Mouse (Mus musculus) lung, embryonic 14.5 days (tissue): ENCODE data around the gene Negr1. TPM values are rescaled to one million over a fixed set of nuclear protein-coding genes. Genes with fewer than 3 reads are reported as not detected.
"Not testable (repeated sequence)": the region's sequence is repeated elsewhere in the genome, so short reads cannot be mapped to it uniquely, and the experiment has no call there.

Experiments used
- ATAC-seq: fragments of 200-750 bp; cut with Nextera tagmentation; 2 replicates; pipeline ENCODE4 v1.8.0; 2017; ENCODE audit warnings: mild to moderate bottlenecking, moderate TSS enrichment, moderate library complexity; ENCODE audit not compliant: insufficient read depth
- DNase-seq: peaks from one replicate; pipeline ENCODE4 v3.0.0-alpha.2; 2015
- H3K27ac ChIP-seq: fragments of 300-500 bp; sonication (generic); 2 replicates; pipeline ENCODE4 v1.5.1; 2014; ENCODE audit warnings: low read depth, mild to moderate bottlenecking, moderate library complexity
- H3K27me3 ChIP-seq: fragments of 300-500 bp; sonication (generic); 2 replicates; pipeline ENCODE4 v1.6.1; 2014; ENCODE audit warnings: low read length, control low read depth; ENCODE audit not compliant: insufficient read depth
- H3K36me3 ChIP-seq: fragments of 300-500 bp; sonication (generic); 2 replicates; pipeline ENCODE4 v1.6.1; 2014; ENCODE audit warnings: control low read depth; ENCODE audit not compliant: insufficient read depth
- H3K4me1 ChIP-seq: fragments of 300-500 bp; sonication (generic); 2 replicates; pipeline ENCODE4 v1.6.1; 2014; ENCODE audit warnings: antibody characterized with exemption, control low read depth; ENCODE audit not compliant: insufficient read depth
- H3K4me2 ChIP-seq: fragments of 300-500 bp; sonication (generic); 2 replicates; pipeline ENCODE4 v1.6.1; 2014; ENCODE audit warnings: mild to moderate bottlenecking
- H3K4me3 ChIP-seq: fragments of 300-500 bp; sonication (generic); 2 replicates; pipeline ENCODE4 v1.5.1; 2014; ENCODE audit warnings: low read depth, low read length
- H3K9ac ChIP-seq: fragments of 300-500 bp; sonication (generic); 2 replicates; pipeline ENCODE4 v1.6.1; 2014
- H3K9me3 ChIP-seq: fragments of 300-500 bp; sonication (generic); 2 replicates; pipeline ENCODE4 v1.6.1; 2016; ENCODE audit warnings: low read depth, low read length, control low read depth
- CTCF ChIP-seq: IDR thresholded peaks from 2 replicates; pipeline ENCODE4 v1.5.1; 2016; ENCODE audit warnings: antibody characterized with exemption, low read depth
- WGBS: fragments of 180-500 bp; shearing (Covaris S2); extraction: QIAGEN DNeasy Blood & Tissue Kit; methylation state at CpG from one replicate; pipeline ENCODE4 v1.1.7; 2014; 5-methylcytosine and 5-hydroxymethylcytosine counted together
- polyA plus RNA-seq: library from polyadenylated mRNA; unstranded; fragments of >200 nt; fragmentation: Nextera tagmentation; extraction: Ambion mirVana; gene quantifications from 2 replicates; pipeline ENCODE4 v1.2.1, GENCODE M21; 2014

Negr1 gene
- polyA plus RNA-seq, 1 experiment from 2014 or later, result 7.8 TPM

- Histone ChIP-seq H3K36me3 (no peaks in the 10 kb centered on the region), H3K9me3 (no peaks in the 10 kb centered on the region), H3K4me1 (no peaks in the 10 kb centered on the region), H3K9ac (no peak overlapping the region), H3K27me3 (no peaks in the 10 kb centered on the region), H3K27ac (no peak overlapping the region), H3K4me3 (no peak overlapping the region), H3K4me2 (no peak overlapping the region)
- ATAC-seq (no peak), DNase-seq (no peak)
- 70% methylated on average over 6 of the region's 6 CpGs for WGBS
- TF ChIP-seq CTCF, result no peak
Measured at GRCm38 (mm10) chr3:157036016-157036415, 474.4 kb downstream of the Negr1 start.

- Histone ChIP-seq H3K9ac (no peak overlapping the region), H3K4me2 (no peak overlapping the region), H3K27me3 (no peaks in the 10 kb centered on the region), H3K36me3 (no peaks in the 10 kb centered on the region), H3K27ac (no peak overlapping the region), H3K4me3 (no peak overlapping the region), H3K4me1 (no peaks in the 10 kb centered on the region), H3K9me3 (no peaks in the 10 kb centered on the region)
- DNase-seq (no peak), ATAC-seq (no peak)
- WGBS, result 56% methylated on average over 1 of the region's 1 CpGs
- no peak for TF ChIP-seq CTCF
Measured at GRCm38 (mm10) chr3:157036568-157036967, 475.0 kb downstream of the Negr1 start.

- DNase-seq (no peak), ATAC-seq (no peak)
- Histone ChIP-seq H3K4me3 (no peak overlapping the region), H3K9me3 (no peaks in the 10 kb centered on the region), H3K4me1 (no peaks in the 10 kb centered on the region), H3K9ac (no peak overlapping the region), H3K4me2 (no peak overlapping the region), H3K36me3 (no peaks in the 10 kb centered on the region), H3K27me3 (no peaks in the 10 kb centered on the region), H3K27ac (no peak overlapping the region)
- no peak for TF ChIP-seq CTCF
- WGBS, result 57% methylated on average over 5 of the region's 5 CpGs
Measured at GRCm38 (mm10) chr3:157040619-157041018, 479.0 kb downstream of the Negr1 start.

GRCm38 (mm10) chr3:157044565-157044964, 483.0 kb downstream of the Negr1 start:
- H3K36me3 ChIP-seq, result no peaks in the 10 kb centered on the region
- WGBS, result 78% methylated on average over 2 of the region's 2 CpGs
- no peak overlapping the region for H3K4me3 ChIP-seq
- no peak overlapping the region for H3K4me2 ChIP-seq
- no peak overlapping the region for H3K27ac ChIP-seq
- no peak for TF ChIP-seq CTCF
- H3K27me3 ChIP-seq, result no peaks in the 10 kb centered on the region
- ATAC-seq (no peak), DNase-seq (no peak)
- no peaks in the 10 kb centered on the region for H3K9me3 ChIP-seq
- no peaks in the 10 kb centered on the region for H3K4me1 ChIP-seq
- H3K9ac ChIP-seq, result no peak overlapping the region

- not testable (repeated sequence) for H3K4me3 ChIP-seq, H3K4me2 ChIP-seq, H3K9me3 ChIP-seq, DNase-seq, H3K36me3 ChIP-seq, ATAC-seq, H3K9ac ChIP-seq, H3K27ac ChIP-seq, H3K27me3 ChIP-seq, H3K4me1 ChIP-seq
- 78% methylated on average over 2 of the region's 2 CpGs for WGBS
Measured at GRCm38 (mm10) chr3:157064438-157064837, 502.8 kb downstream of the Negr1 start.

- TF ChIP-seq CTCF, result no peak
- Histone ChIP-seq H3K9ac (no peak overlapping the region), H3K4me3 (no peak overlapping the region), H3K36me3 (no peaks in the 10 kb centered on the region), H3K4me1 (no peaks in the 10 kb centered on the region), H3K27me3 (no peaks in the 10 kb centered on the region), H3K27ac (no peak overlapping the region), H3K4me2 (no peak overlapping the region), H3K9me3 (no peaks in the 10 kb centered on the region)
- no peak for ATAC-seq
- DNase-seq, result no peak
Measured at GRCm38 (mm10) chr3:157066331-157066730, 504.7 kb downstream of the Negr1 start.

- Histone ChIP-seq H3K4me3 (no peak overlapping the region), H3K9ac (no peak overlapping the region), H3K36me3 (no peaks in the 10 kb centered on the region), H3K9me3 (no peaks in the 10 kb centered on the region), H3K4me2 (no peak overlapping the region), H3K4me1 (peaks cover 4% of the 10 kb centered on the region; the same call in 1 of the 2 replicates), H3K27ac (peak overlapping the region; percentile 55; the same call in 1 of the 2 replicates), H3K27me3 (no peaks in the 10 kb centered on the region)
- no peak for DNase-seq
- no peak for ATAC-seq
- WGBS, result 49% methylated on average over 2 of the region's 2 CpGs
- TF ChIP-seq CTCF, result no peak
Measured at GRCm38 (mm10) chr3:157079250-157079965, 517.8 kb downstream of the Negr1 start.
